Mouse (Mus musculus): ENCODE measurements around the gene Gm11114.

DNA sequence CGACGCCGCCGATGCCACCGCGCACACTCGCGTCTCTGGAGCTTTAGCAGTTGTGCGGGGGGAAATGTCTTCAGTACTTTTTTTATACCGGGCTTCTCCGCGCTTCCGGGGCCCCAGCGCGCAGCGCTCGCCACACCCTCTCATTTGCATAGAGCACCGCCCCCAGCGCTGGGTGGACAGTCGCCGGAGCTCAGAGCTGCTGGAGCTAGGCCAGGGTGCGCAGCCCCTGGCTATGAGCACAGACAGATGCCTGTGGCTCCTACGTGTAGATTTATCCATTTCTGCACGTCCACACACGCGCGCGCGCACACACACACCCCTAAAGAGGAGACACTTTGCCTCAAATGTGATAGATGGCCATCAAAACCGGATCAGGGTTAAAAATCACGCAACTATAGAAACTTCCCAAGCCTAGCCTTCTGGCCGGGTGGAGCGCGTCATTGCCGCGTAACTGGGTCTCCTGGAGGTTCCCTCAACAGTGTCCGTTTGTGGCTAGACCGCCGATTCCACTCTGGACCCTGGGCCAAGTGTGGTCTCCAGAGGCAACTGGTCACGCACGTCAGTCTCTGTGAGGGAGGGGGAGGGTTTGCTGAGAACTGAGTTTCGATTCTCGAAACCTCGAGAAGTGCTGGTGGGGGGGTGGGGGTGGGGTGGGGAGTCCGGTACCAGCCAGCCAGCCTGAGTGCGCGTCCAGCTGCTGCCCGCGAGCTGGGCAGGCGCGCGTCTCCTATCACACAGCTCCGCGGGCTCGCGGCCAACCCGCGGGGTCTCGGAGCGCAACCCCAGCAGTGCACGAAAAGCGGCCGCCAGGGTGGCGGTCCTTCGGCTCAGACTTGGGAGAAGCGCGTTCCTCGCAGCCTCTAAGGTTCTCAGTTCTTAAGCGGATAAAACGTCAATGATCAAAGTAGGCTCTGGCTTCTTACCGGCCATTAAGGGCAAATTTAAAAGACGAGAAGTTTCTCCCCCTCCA lies 15.0 kb downstream of the Gm11114 start, which contains the start of gene Tent5a:
- no peak for TF ChIP-seq CTCF (IDR thresholded peaks at IDR 0.05; ENCODE audit: low read depth)
- TF ChIP-seq EP300 (IDR thresholded peaks at IDR 0.05; ENCODE audit: low read depth): no peak
